Mouse (Mus musculus) megakaryocyte, embryonic 14.5 days (primary cell): ENCODE data around the gene Gm20388.

Experiments
- FLI1 ChIP-seq: IDR thresholded peaks from 2 replicates; pipeline ENCODE4 v1.6.1; 2012; ENCODE audit warnings: low read length, inconsistent platforms, mixed read lengths
- GATA1 ChIP-seq: IDR thresholded peaks from 3 replicates; pipeline ENCODE4 v1.6.1; 2012; ENCODE audit warnings: mixed read lengths, low read length, inconsistent platforms, borderline replicate concordance

DNA sequence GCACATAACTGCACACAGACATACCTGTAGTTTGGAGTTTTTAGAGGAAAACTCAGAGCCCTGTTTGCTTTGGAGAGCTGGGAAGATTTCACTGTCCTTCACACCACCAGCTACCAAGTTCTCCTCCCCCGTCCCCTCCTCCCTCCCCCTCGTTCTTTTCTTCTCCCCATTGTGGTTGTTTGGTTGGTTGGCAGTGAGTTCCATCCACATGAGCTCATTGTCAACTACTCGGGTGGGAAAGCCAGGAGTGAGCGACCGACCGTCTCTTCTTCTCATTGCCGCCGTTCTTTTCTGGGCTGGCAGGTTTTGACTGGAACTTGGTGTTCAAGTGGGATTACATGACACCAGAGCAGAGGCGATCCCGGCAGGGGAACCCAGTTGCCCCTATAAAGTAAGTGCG, 4421.1 kb downstream of the Gm20388 start:
- TF ChIP-seq FLI1 (no peak), GATA1 (no peak)
